Mouse (Mus musculus): ENCODE measurements around the gene Sdk1. TPM values are rescaled to one million over a fixed set of nuclear protein-coding genes. Genes with fewer than 3 reads are reported as not detected.

The Sdk1 gene
- polyA plus RNA-seq, 1 experiment: 1.0 TPM

DNA sequence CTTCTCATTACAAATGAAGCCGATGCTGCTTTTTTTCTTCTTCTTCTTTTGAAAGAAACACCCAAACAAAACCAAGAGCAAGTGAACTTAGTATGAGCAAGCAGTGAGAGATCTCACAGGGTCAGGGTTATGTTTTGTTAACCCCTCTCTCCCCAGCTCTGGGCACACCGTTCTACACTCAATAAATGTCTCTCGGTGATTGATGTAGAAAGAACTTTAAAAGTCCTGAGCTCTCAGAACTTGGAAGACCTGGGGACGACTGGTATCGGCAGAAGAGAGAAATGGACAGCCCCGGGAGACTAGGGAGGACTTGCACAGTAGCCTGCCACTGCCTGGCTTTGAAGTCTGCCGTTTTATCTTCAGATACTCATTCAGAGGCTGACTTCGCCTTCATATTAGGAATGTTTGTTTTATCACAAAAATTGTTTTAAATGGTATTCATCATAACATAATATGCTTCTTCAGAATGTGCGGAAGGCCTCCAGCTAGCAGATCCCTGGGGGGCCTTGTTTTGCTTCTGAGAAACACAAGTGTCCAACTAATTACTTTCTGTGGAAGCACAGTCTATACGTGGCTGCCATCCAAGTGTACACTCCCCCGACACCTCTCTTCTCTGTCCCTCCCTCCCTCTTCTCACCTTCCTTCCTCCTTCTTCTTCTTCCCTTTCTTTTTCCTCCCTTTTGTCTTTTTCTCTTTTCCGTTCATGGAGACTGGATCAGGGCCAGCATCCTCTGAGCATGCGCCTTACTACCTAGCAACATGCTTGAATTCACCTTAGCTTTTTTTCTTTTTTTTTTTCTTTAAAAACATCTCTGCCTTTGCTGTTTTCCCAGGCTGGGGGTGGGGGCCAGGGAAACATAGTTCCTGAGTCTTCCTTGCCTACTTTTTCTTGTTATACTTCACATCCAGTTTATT, 283.8 kb downstream of the Sdk1 start:
- Histone ChIP-seq H3K27me3 (ENCODE audit: control insufficient read depth, insufficient read depth, low read length) (no peaks in the 10 kb centered on the region), H3K27ac (ENCODE audit: insufficient read depth, low read depth, low read length) (no peak overlapping the region), H3K4me3 (ENCODE audit: low read depth, low read length) (no peak overlapping the region), H3K4me1 (ENCODE audit: control insufficient read depth, insufficient read depth, insufficient read length, low read length) (no peaks in the 10 kb centered on the region), H3K36me3 (ENCODE audit: control insufficient read depth, insufficient read depth, low read length) (no peaks in the 10 kb centered on the region)
- TF ChIP-seq CTCF (IDR thresholded peaks at IDR 0.05; ENCODE audit: extremely low read depth, insufficient read length, insufficient replicate concordance, low read depth, low read length) (no peak), POLR2A (IDR thresholded peaks at IDR 0.05; ENCODE audit: low read depth, low read length) (no peak)
- WGBS: 31% methylated on average over 13 of the region's 13 CpGs

GRCm38 (mm10) chr5:141540193-141540592, 298.9 kb downstream of the Sdk1 start:
- no peak overlapping the region for H3K4me3 ChIP-seq (ENCODE audit: low read depth, low read length)
- TF ChIP-seq CTCF (IDR thresholded peaks at IDR 0.05; ENCODE audit: extremely low read depth, insufficient read length, insufficient replicate concordance, low read depth, low read length) (no peak), POLR2A (IDR thresholded peaks at IDR 0.05; ENCODE audit: low read depth, low read length) (no peak)
- H3K27ac ChIP-seq (ENCODE audit: insufficient read depth, low read depth, low read length): no peak overlapping the region
- 20% methylated on average over 5 of the region's 5 CpGs for WGBS
- H3K36me3 ChIP-seq (ENCODE audit: control insufficient read depth, insufficient read depth, low read length): no peaks in the 10 kb centered on the region
- H3K27me3 ChIP-seq (ENCODE audit: control insufficient read depth, insufficient read depth, low read length): no peaks in the 10 kb centered on the region
- H3K4me1 ChIP-seq (ENCODE audit: control insufficient read depth, insufficient read depth, insufficient read length, low read length): no peaks in the 10 kb centered on the region

GRCm38 (mm10) chr5:141542890-141543666, 301.8 kb downstream of the Sdk1 start:
- Histone ChIP-seq H3K4me1 (ENCODE audit: control insufficient read depth, insufficient read depth, insufficient read length, low read length) (no peaks in the 10 kb centered on the region), H3K27me3 (ENCODE audit: control insufficient read depth, insufficient read depth, low read length) (no peaks in the 10 kb centered on the region), H3K4me3 (ENCODE audit: low read depth, low read length) (no peak overlapping the region), H3K36me3 (ENCODE audit: control insufficient read depth, insufficient read depth, low read length) (no peaks in the 10 kb centered on the region), H3K27ac (ENCODE audit: insufficient read depth, low read depth, low read length) (no peak overlapping the region)
- TF ChIP-seq CTCF (IDR thresholded peaks at IDR 0.05; ENCODE audit: extremely low read depth, insufficient read length, insufficient replicate concordance, low read depth, low read length) (no peak), POLR2A (IDR thresholded peaks at IDR 0.05; ENCODE audit: low read depth, low read length) (no peak)
- 39% methylated on average over 8 of the region's 8 CpGs for WGBS

- no peaks in the 10 kb centered on the region for H3K36me3 ChIP-seq (ENCODE audit: control insufficient read depth, insufficient read depth, low read length)
- H3K27ac ChIP-seq (ENCODE audit: insufficient read depth, low read depth, low read length): no peak overlapping the region
- no peaks in the 10 kb centered on the region for H3K27me3 ChIP-seq (ENCODE audit: control insufficient read depth, insufficient read depth, low read length)
- no peak overlapping the region for H3K4me3 ChIP-seq (ENCODE audit: low read depth, low read length)
- 71% methylated on average over 9 of the region's 9 CpGs for WGBS
- no peaks in the 10 kb centered on the region for H3K4me1 ChIP-seq (ENCODE audit: control insufficient read depth, insufficient read depth, insufficient read length, low read length)
- TF ChIP-seq CTCF (IDR thresholded peaks at IDR 0.05; ENCODE audit: extremely low read depth, insufficient read length, insufficient replicate concordance, low read depth, low read length) (no peak), POLR2A (IDR thresholded peaks at IDR 0.05; ENCODE audit: low read depth, low read length) (no peak)
Measured at GRCm38 (mm10) chr5:141553444-141553843, 312.2 kb downstream of the Sdk1 start.

DNA sequence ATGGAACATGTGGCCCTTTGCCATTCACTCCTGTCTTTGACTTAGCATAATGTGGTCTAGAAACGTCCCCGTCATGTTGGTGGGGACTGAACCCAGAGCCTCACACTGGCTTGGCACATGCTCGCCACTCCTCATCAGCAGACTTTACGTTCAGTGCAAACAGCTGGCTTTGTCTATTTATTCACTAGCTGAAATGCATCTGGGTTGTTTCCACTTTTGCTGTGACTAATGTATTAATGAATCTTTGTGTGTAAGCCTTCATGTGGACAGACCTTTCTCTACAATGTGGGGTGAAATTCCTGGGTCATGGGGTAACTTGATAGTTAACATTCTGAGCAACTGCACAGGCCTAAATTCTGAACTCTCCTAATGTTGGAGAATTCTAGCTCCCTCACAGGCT, 317.4 kb downstream of the Sdk1 start:
- Histone ChIP-seq H3K27ac (ENCODE audit: insufficient read depth, low read depth, low read length) (no peak overlapping the region), H3K27me3 (ENCODE audit: control insufficient read depth, insufficient read depth, low read length) (no peaks in the 10 kb centered on the region), H3K4me3 (ENCODE audit: low read depth, low read length) (no peak overlapping the region), H3K4me1 (ENCODE audit: control insufficient read depth, insufficient read depth, insufficient read length, low read length) (no peaks in the 10 kb centered on the region), H3K36me3 (ENCODE audit: control insufficient read depth, insufficient read depth, low read length) (no peaks in the 10 kb centered on the region)
- TF ChIP-seq POLR2A (IDR thresholded peaks at IDR 0.05; ENCODE audit: low read depth, low read length): no peak
- no peak for TF ChIP-seq CTCF (IDR thresholded peaks at IDR 0.05; ENCODE audit: extremely low read depth, insufficient read length, insufficient replicate concordance, low read depth, low read length)
- 67% methylated on average over 4 of the region's 4 CpGs for WGBS

GRCm38 (mm10) chr5:141560325-141560724, 319.0 kb downstream of the Sdk1 start:
- H3K4me3 ChIP-seq (ENCODE audit: low read depth, low read length): no peak overlapping the region
- no peaks in the 10 kb centered on the region for H3K27me3 ChIP-seq (ENCODE audit: control insufficient read depth, insufficient read depth, low read length)
- H3K36me3 ChIP-seq (ENCODE audit: control insufficient read depth, insufficient read depth, low read length): no peaks in the 10 kb centered on the region
- no peak for TF ChIP-seq POLR2A (IDR thresholded peaks at IDR 0.05; ENCODE audit: low read depth, low read length)
- H3K4me1 ChIP-seq (ENCODE audit: control insufficient read depth, insufficient read depth, insufficient read length, low read length): no peaks in the 10 kb centered on the region
- no peak overlapping the region for H3K27ac ChIP-seq (ENCODE audit: insufficient read depth, low read depth, low read length)
- WGBS: 54% methylated on average over 5 of the region's 5 CpGs

DNA sequence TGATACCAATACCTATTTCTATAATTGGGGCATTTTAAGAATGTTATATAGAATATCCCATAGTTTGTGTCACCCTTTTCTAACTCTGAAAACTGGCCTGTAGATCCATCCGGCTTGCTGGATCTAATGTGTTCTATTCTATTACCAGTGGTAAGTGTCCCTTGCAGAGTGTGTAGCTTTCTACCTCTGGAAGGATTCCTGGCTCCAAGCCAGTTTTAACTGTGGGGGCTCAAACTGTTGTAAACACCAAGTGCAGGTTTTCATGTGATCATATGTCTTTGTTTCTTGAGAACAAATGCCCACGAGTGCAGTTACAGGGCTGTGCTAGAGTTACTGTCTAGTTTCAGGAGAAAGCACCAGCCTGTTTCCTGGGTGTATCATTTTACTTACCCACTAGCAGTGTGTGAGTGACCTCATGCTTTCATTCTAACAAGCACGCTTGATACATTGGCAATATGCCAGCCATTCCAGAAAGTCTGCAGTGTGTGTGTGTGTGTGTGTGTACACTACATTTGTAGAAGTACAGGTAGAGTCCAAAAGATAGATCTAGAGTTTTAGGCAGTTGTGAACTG, 320.8 kb downstream of the Sdk1 start:
- no peaks in the 10 kb centered on the region for H3K27me3 ChIP-seq (ENCODE audit: control insufficient read depth, insufficient read depth, low read length)
- H3K27ac ChIP-seq (ENCODE audit: insufficient read depth, low read depth, low read length): no peak overlapping the region
- no peaks in the 10 kb centered on the region for H3K4me1 ChIP-seq (ENCODE audit: control insufficient read depth, insufficient read depth, insufficient read length, low read length)
- TF ChIP-seq POLR2A (IDR thresholded peaks at IDR 0.05; ENCODE audit: low read depth, low read length) (no peak), CTCF (IDR thresholded peaks at IDR 0.05; ENCODE audit: extremely low read depth, insufficient read length, insufficient replicate concordance, low read depth, low read length) (no peak)
- 44% methylated on average over 3 of the region's 3 CpGs for WGBS
- H3K4me3 ChIP-seq (ENCODE audit: low read depth, low read length): no peak overlapping the region
- no peaks in the 10 kb centered on the region for H3K36me3 ChIP-seq (ENCODE audit: control insufficient read depth, insufficient read depth, low read length)

Measured in small intestine, adult 2 months (tissue).